Mouse (Mus musculus) fat pad, adult 2 months (tissue): ENCODE results near the gene Gm13283.
"Not testable (repeated sequence)": the region's sequence is repeated elsewhere in the genome, so short reads cannot be mapped to it uniquely, and the experiment has no call there.

Source experiments
- DNase-seq: peaks from one replicate; pipeline ENCODE4 v3.0.0-alpha.2; 2011; ENCODE audit warnings: low read depth, low spot score; ENCODE audit errors: extremely low read depth

Gene Gm13283

GRCm38 (mm10) chr4:88762341-88762740, 2.4 kb downstream of the Gm13283 start:
- not testable (repeated sequence) for DNase-seq

- DNase-seq: not testable (repeated sequence)
These were observed 3.6 kb downstream of the Gm13283 start for GRCm38 (mm10) chr4:88763384-88764018.

GRCm38 (mm10) chr4:88773534-88773933, 13.6 kb downstream of the Gm13283 start, which contains the start of gene Gm13290:
TSS of gene Gm13290 (plus strand) at chr4:88773834.
- DNase-seq: not testable (repeated sequence)

- not testable (repeated sequence) for DNase-seq
These were observed 16.7 kb downstream of the Gm13283 start, which contains the start of gene Gm13289 for GRCm38 (mm10) chr4:88776622-88777021. TSS of gene Gm13289 (plus strand) at chr4:88776922.

GRCm38 (mm10) chr4:88779550-88779949, 19.6 kb downstream of the Gm13283 start, which contains the start of gene Gm13272:
TSS of gene Gm13272 (plus strand) at chr4:88779850.
- not testable (repeated sequence) for DNase-seq

GRCm38 (mm10) chr4:88780320-88780719, 20.4 kb downstream of the Gm13283 start:
- DNase-seq: not testable (repeated sequence)

- DNase-seq: not testable (repeated sequence)
These were observed 21.9 kb downstream of the Gm13283 start, which contains the start of gene Ifnz for GRCm38 (mm10) chr4:88781831-88782230. TSS of gene Ifnz (plus strand) at chr4:88782131.

GRCm38 (mm10) chr4:88782335-88782734, 22.4 kb downstream of the Gm13283 start:
- not testable (repeated sequence) for DNase-seq

GRCm38 (mm10) chr4:88785409-88785808, 25.5 kb downstream of the Gm13283 start, which contains the start of gene Gm13276:
TSS of gene Gm13276 (plus strand) at chr4:88785709.
- DNase-seq: not testable (repeated sequence)

- not testable (repeated sequence) for DNase-seq
These were observed 28.5 kb downstream of the Gm13283 start, which contains the start of gene Gm13277 for GRCm38 (mm10) chr4:88788402-88788801. TSS of gene Gm13277 (plus strand) at chr4:88788632.

- not testable (repeated sequence) for DNase-seq
These were observed 31.3 kb downstream of the Gm13283 start, which contains the start of gene Gm13278 for GRCm38 (mm10) chr4:88791250-88791649. TSS of gene Gm13278 (plus strand) at chr4:88791550.

GRCm38 (mm10) chr4:88793936-88794675, 34.2 kb downstream of the Gm13283 start, which contains the start of gene Gm13275:
TSS of gene Gm13275 (plus strand) at chr4:88794487.
- DNase-seq: not testable (repeated sequence)

- not testable (repeated sequence) for DNase-seq
These were observed 37.2 kb downstream of the Gm13283 start, which contains the start of gene Gm13279 for GRCm38 (mm10) chr4:88797097-88797496. TSS of gene Gm13279 (plus strand) at chr4:88797397.

- DNase-seq: not testable (repeated sequence)
These were observed 39.4 kb downstream of the Gm13283 start, which contains the start of gene Gm13285 for GRCm38 (mm10) chr4:88799365-88799764. TSS of gene Gm13285 (plus strand) at chr4:88799665.

- DNase-seq: not testable (repeated sequence)
These were observed 43.0 kb downstream of the Gm13283 start, which contains the start of gene Gm13287 for GRCm38 (mm10) chr4:88802954-88803353. TSS of gene Gm13287 (plus strand) at chr4:88803254.

- not testable (repeated sequence) for DNase-seq
These were observed 45.3 kb downstream of the Gm13283 start, which contains the start of gene Gm13288 for GRCm38 (mm10) chr4:88805231-88805630. TSS of gene Gm13288 (plus strand) at chr4:88805531.

GRCm38 (mm10) chr4:88805761-88806160, 45.8 kb downstream of the Gm13283 start:
- not testable (repeated sequence) for DNase-seq
